34 mouse cellular contexts compared by ENCODE assay signal in the genomic region with DNA sequence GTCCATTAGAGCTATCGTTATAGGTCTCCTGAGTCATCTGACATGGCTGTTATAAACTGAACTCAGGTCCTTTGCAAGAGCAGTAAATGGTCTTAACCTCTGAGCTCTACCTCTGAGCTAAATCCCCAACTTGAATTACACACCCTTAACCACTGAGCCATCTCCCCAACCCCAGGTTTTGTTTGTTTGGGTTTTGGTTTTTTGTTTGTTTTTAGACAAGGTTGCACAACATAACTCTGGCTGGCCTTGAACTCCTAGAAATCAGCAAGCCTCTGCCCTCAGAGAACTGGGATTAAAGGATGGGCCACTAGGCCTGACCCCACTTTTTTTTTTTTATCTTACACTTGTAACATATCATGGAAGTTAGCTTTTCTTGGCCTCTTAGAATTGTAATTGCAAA. TPM values are rescaled to one million over a fixed set of nuclear protein-coding genes. Genes with fewer than 3 reads are reported as not detected.
"Had no signal": no experiment of that assay in that cellular context is flagged by ENCODE, and none has a peak within 500 bp of the region (broad histone marks: within the 10 kb centered on the region; RNA-seq: fewer than 3 reads in every experiment).

No protein-coding gene starts in this region.

- H3K27ac ChIP-seq: left cerebral cortex, adult 2 months; limb, embryonic 10.5 days; limb, embryonic 12.5 days; limb, embryonic 13.5 days; limb, embryonic 15.5 days; liver, embryonic 12.5 days; liver, embryonic 13.5 days; liver, embryonic 14.5 days; liver, embryonic 15.5 days; lung, embryonic 15.5 days; macrophage; midbrain, embryonic 10.5 days; midbrain, embryonic 12.5 days; midbrain, embryonic 13.5 days; midbrain, embryonic 15.5 days; neural tube, embryonic 12.5 days had no signal

- H3K9ac ChIP-seq: limb, embryonic 12.5 days; limb, embryonic 13.5 days; limb, embryonic 15.5 days; liver, embryonic 12.5 days; liver, embryonic 13.5 days; liver, embryonic 14.5 days; liver, embryonic 15.5 days; liver, postnatal 0 days; lung, embryonic 14.5 days; lung, embryonic 15.5 days; midbrain, embryonic 12.5 days; midbrain, embryonic 13.5 days; midbrain, embryonic 15.5 days; neural tube, embryonic 12.5 days had no signal

- H3K4me3 ChIP-seq: left cerebral cortex, adult 2 months; limb, embryonic 10.5 days; limb, embryonic 12.5 days; limb, embryonic 13.5 days; limb, embryonic 15.5 days; liver, embryonic 12.5 days; liver, embryonic 13.5 days; liver, embryonic 15.5 days; lung, embryonic 15.5 days; megakaryocyte, embryonic 14.5 days; midbrain, embryonic 10.5 days; midbrain, embryonic 12.5 days; midbrain, embryonic 13.5 days; midbrain, embryonic 15.5 days; myocyte; neural tube, embryonic 12.5 days had no signal

- ATAC-seq: liver, embryonic 12.5 days; liver, postnatal 0 days; lung, postnatal 0 days; midbrain, embryonic 13.5 days; midbrain, embryonic 15.5 days; midbrain, embryonic 16.5 days had no signal

- H3K9me3 ChIP-seq: limb, embryonic 10.5 days; limb, embryonic 12.5 days; limb, embryonic 13.5 days; limb, embryonic 15.5 days; liver, embryonic 12.5 days; liver, embryonic 13.5 days; liver, embryonic 15.5 days; lung, embryonic 15.5 days; megakaryocyte, embryonic 14.5 days; midbrain, embryonic 10.5 days; midbrain, embryonic 12.5 days; midbrain, embryonic 13.5 days; midbrain, embryonic 15.5 days; neural tube, embryonic 12.5 days had no signal

- H3K36me3 ChIP-seq: liver, embryonic 15.5 days had no signal

- DNase-seq: left cerebral cortex, postnatal 4 days; liver; liver, embryonic 13.5 days; liver, postnatal 0 days; lung, adult 18-20 months; lung, adult 2 months; lung, embryonic 14.5 days; lung, postnatal 10 days; lung, postnatal 14 days; lung, postnatal 36 days; lung, postnatal 4 days; midbrain, embryonic 14.5 days had no signal

- H3K27me3 ChIP-seq: limb, embryonic 12.5 days; limb, embryonic 13.5 days; limb, embryonic 15.5 days; liver, embryonic 12.5 days; liver, embryonic 13.5 days; liver, embryonic 15.5 days; lung, embryonic 15.5 days; midbrain, embryonic 12.5 days; midbrain, embryonic 13.5 days; midbrain, embryonic 15.5 days; neural tube, embryonic 12.5 days had no signal

- H3K4me2 ChIP-seq: limb, embryonic 12.5 days; limb, embryonic 13.5 days; limb, embryonic 15.5 days; liver, embryonic 12.5 days; liver, embryonic 13.5 days; liver, embryonic 15.5 days; lung, embryonic 14.5 days; lung, embryonic 15.5 days; midbrain, embryonic 11.5 days; midbrain, embryonic 12.5 days; midbrain, embryonic 13.5 days; midbrain, embryonic 15.5 days; neural tube, embryonic 12.5 days had no signal

RNA-seq across cellular contexts. Expression of a gene that starts 14.5 kb away (rescaled TPM):
- total RNA-seq: megakaryocyte, adult 5-6 weeks; monocyte, adult 5-6 weeks had no signal
